Mouse (Mus musculus): ENCODE results near the gene Pik3r6.

- no peak for TF ChIP-seq POLR2A (IDR thresholded peaks at IDR 0.05; ENCODE audit: insufficient read length, low read depth)
- no peak for TF ChIP-seq POLR2AphosphoS2 (IDR thresholded peaks at IDR 0.05; ENCODE audit: insufficient read length, low read depth)
- TF ChIP-seq MAX (IDR thresholded peaks at IDR 0.05; ENCODE audit: low read depth): no peak
- no peak for TF ChIP-seq USF1 (IDR thresholded peaks at IDR 0.05; ENCODE audit: low read depth)
- no peak for TF ChIP-seq TCF12 (IDR thresholded peaks at IDR 0.05; ENCODE audit: insufficient read depth, poor library complexity, severe bottlenecking)
- TF ChIP-seq MYOG (IDR thresholded peaks at IDR 0.05; ENCODE audit: control insufficient read depth in 1 of 3, insufficient read depth in 1 of 3, insufficient read length in 2 of 3, low read depth in 2 of 3): no peak
- no peak for TF ChIP-seq SRF (IDR thresholded peaks at IDR 0.05; ENCODE audit: control insufficient read depth, insufficient read length, low read depth)
- TF ChIP-seq REST (IDR thresholded peaks at IDR 0.05; ENCODE audit: insufficient read depth, insufficient read length): no peak
- TF ChIP-seq E2F4 (IDR thresholded peaks at IDR 0.05; ENCODE audit: insufficient read depth): no peak
- TF ChIP-seq MYOD1 (IDR thresholded peaks at IDR 0.05; ENCODE audit: control insufficient read depth in 1 of 3, insufficient read length in 2 of 3, low read depth in 2 of 3): no peak
Measured at GRCm38 (mm10) chr11:68561957-68562950, 59.4 kb downstream of the Pik3r6 start.
